In the genomic region with DNA sequence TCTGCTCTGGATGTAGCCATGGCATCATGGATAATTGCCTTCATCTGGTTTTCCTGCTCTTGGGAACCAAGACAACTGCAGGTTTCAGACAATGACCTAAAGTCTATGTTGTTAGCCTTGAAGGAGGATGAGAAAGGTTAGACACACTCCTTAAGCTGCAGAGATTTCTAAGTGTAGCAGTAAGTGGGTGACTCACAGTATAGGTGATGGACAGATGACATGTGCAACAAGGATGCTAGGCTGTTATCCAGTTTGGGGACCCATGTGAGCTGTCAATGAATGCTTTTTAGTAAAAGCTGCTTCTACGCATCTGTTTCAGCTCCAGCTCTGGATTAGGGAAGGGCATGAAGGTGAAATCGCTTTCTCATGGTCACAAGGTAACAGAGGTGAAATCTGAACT, we compare ENCODE assay signal across 26 mouse cellular contexts.
"Had no signal": no experiment of that assay in that cellular context is flagged by ENCODE, and none has a peak within 500 bp of the region (broad histone marks: within the 10 kb centered on the region; RNA-seq: fewer than 3 reads in every experiment).

No protein-coding gene starts in this region.

- H3K4me2 ChIP-seq: heart, embryonic 11.5 days; heart, embryonic 13.5 days; heart, embryonic 15.5 days; hindbrain, embryonic 12.5 days; hindbrain, embryonic 15.5 days; kidney, embryonic 15.5 days; limb, embryonic 12.5 days; liver, embryonic 11.5 days; liver, embryonic 13.5 days had no signal

- H3K4me1 ChIP-seq: hindbrain, embryonic 12.5 days; limb, embryonic 12.5 days had no signal

- H3K4me3 ChIP-seq: heart, adult 2 months; heart, embryonic 13.5 days; heart, embryonic 15.5 days; hindbrain, embryonic 10.5 days; hindbrain, embryonic 12.5 days; hindbrain, embryonic 15.5 days; kidney, embryonic 15.5 days; limb, embryonic 12.5 days; liver, embryonic 13.5 days had no signal

- H3K36me3 ChIP-seq: heart, embryonic 13.5 days; heart, embryonic 15.5 days; hindbrain, embryonic 10.5 days; hindbrain, embryonic 12.5 days; hindbrain, embryonic 15.5 days; kidney, embryonic 15.5 days; limb, embryonic 12.5 days; liver, embryonic 13.5 days had no signal

- H3K9me3 ChIP-seq: heart, embryonic 13.5 days; heart, embryonic 15.5 days; hindbrain, embryonic 10.5 days; hindbrain, embryonic 12.5 days; hindbrain, embryonic 15.5 days; kidney, embryonic 15.5 days; limb, embryonic 12.5 days; liver, embryonic 13.5 days had no signal

- H3K9ac ChIP-seq: heart, embryonic 13.5 days; heart, embryonic 15.5 days; hindbrain, embryonic 12.5 days; hindbrain, embryonic 15.5 days; kidney, embryonic 15.5 days; limb, embryonic 12.5 days; liver, embryonic 13.5 days had no signal

- H3K27me3 ChIP-seq: heart, embryonic 13.5 days; heart, embryonic 15.5 days; hindbrain, embryonic 12.5 days; hindbrain, embryonic 15.5 days; kidney, embryonic 15.5 days; limb, embryonic 12.5 days; liver, embryonic 13.5 days had no signal

- H3K27ac ChIP-seq: heart, adult 2 months; heart, embryonic 13.5 days; heart, embryonic 15.5 days; hindbrain, embryonic 10.5 days; hindbrain, embryonic 12.5 days; hindbrain, embryonic 15.5 days; hindbrain, postnatal 0 days; kidney, embryonic 15.5 days; kidney, postnatal 0 days; limb, embryonic 12.5 days; liver, embryonic 13.5 days had no signal

- DNase-seq: gastrocnemius, postnatal 14 days; gastrocnemius, postnatal 36 days; heart, adult 11 months; heart, adult 2 months; heart, postnatal 4 days; kidney, adult 11 months; kidney, adult 2 months; kidney, adult 9 months; kidney, postnatal 14 days; kidney, postnatal 36 days; layer of hippocampus, adult 9-11 months; layer of hippocampus, postnatal 36 days; left cerebral cortex, postnatal 4 days; liver; liver, embryonic 13.5 days had no signal
